Mouse (Mus musculus) liver, embryonic 11.5 days (tissue): ENCODE data around the gene Ccdc102a. TPM values are rescaled to one million over a fixed set of nuclear protein-coding genes. Genes with fewer than 3 reads are reported as not detected.

Experiments
- ATAC-seq: fragments of 200-750 bp; cut with Nextera tagmentation; replicated peaks from 2 replicates; pipeline ENCODE4 v1.8.0; 2017; ENCODE audit warnings: moderate number of reproducible peaks, mild to moderate bottlenecking, moderate TSS enrichment, moderate library complexity; ENCODE audit not compliant: low FRiP score
- DNase-seq: peaks from one replicate; pipeline ENCODE4 v3.0.0-alpha.2; 2017; ENCODE audit warnings: low spot score
- H3K27ac ChIP-seq: fragments of 300-500 bp; sonication (generic); 2 replicates; pipeline ENCODE4 v1.5.1; 2014; ENCODE audit warnings: mild to moderate bottlenecking, low read depth, low read length, control low read depth
- H3K27me3 ChIP-seq: fragments of 300-500 bp; sonication (generic); replicated peaks from 2 replicates; pipeline ENCODE4 v1.6.1; 2014; ENCODE audit warnings: low read length, mixed read lengths; ENCODE audit not compliant: control insufficient read depth, insufficient read depth
- H3K36me3 ChIP-seq: fragments of 300-500 bp; sonication (generic); 2 replicates; pipeline ENCODE4 v1.6.1; 2014; ENCODE audit warnings: mild to moderate bottlenecking, low read length, moderate library complexity, mixed read lengths; ENCODE audit not compliant: control insufficient read depth, insufficient read depth
- H3K4me1 ChIP-seq: fragments of 300-500 bp; sonication (generic); replicated peaks from 2 replicates; pipeline ENCODE4 v1.6.1; 2014; ENCODE audit warnings: low read length, mixed read lengths; ENCODE audit not compliant: control insufficient read depth, insufficient read depth
- H3K4me2 ChIP-seq: fragments of 300-500 bp; sonication (generic); 2 replicates; pipeline ENCODE4 v1.6.1; 2014; ENCODE audit warnings: mild to moderate bottlenecking, control low read depth, moderate library complexity
- H3K4me3 ChIP-seq: fragments of 300-500 bp; sonication (generic); 2 replicates; pipeline ENCODE4 v1.5.1; 2014; ENCODE audit warnings: low read depth, low read length, control low read depth
- H3K9ac ChIP-seq: fragments of 300-500 bp; sonication (generic); 2 replicates; pipeline ENCODE4 v1.6.1; 2014; ENCODE audit warnings: low read depth, low read length, control low read depth
- H3K9me3 ChIP-seq: fragments of 300-500 bp; sonication (generic); 2 replicates; pipeline ENCODE4 v1.6.1; 2016; ENCODE audit warnings: low read length, inconsistent platforms, mixed read lengths; ENCODE audit not compliant: control insufficient read depth
- WGBS: fragments of 180-500 bp; shearing (Covaris S2); extraction: QIAGEN DNeasy Blood & Tissue Kit; methylation state at CpG from one replicate; pipeline ENCODE4 v1.1.7; 2014; 5-methylcytosine and 5-hydroxymethylcytosine counted together
- polyA plus RNA-seq: library from polyadenylated mRNA; unstranded; fragments of >200 nt; fragmentation: Nextera tagmentation; extraction: Ambion mirVana; gene quantifications from 2 replicates; pipeline ENCODE4 v1.2.1, GENCODE M21; 2014

Ccdc102a gene
- 16.4 and 17.6 TPM in 2 replicates for polyA plus RNA-seq

GRCm38 (mm10) chr8:94917851-94918495 is at the start of gene Ccdc102a:
TSS of gene Ccdc102a (minus strand) at chr8:94918098.
- Histone ChIP-seq H3K4me2 (peak within 1 kb of the TSS; percentile 97), H3K4me1 (peaks cover 55% of the 10 kb centered on the region), H3K4me3 (peak within 1 kb of the TSS; percentile 76), H3K27ac (peak within 1 kb of the TSS; percentile 52), H3K9me3 (no peaks in the 10 kb centered on the region), H3K27me3 (peaks cover 9% of the 10 kb centered on the region), H3K9ac (peak within 1 kb of the TSS; percentile 73), H3K36me3 (no peaks in the 10 kb centered on the region)
- ATAC-seq, result peak; percentile 39
- no peak for DNase-seq
- 2% methylated on average over 47 of the region's 51 CpGs for WGBS

GRCm38 (mm10) chr8:94967554-94967953 is 49.7 kb upstream of the Ccdc102a start:
- Histone ChIP-seq H3K9me3 (no peaks in the 10 kb centered on the region), H3K4me2 (no peak overlapping the region), H3K27ac (peak overlapping the region; percentile 61), H3K9ac (no peak overlapping the region), H3K4me1 (peaks cover 36% of the 10 kb centered on the region), H3K36me3 (no peaks in the 10 kb centered on the region), H3K4me3 (no peak overlapping the region), H3K27me3 (no peaks in the 10 kb centered on the region)
- WGBS, result 55% methylated on average over 3 of the region's 3 CpGs
- no peak for DNase-seq
- ATAC-seq, result 0 out of 2 replicates have a peak, but pooled peaks have one; percentile 13

GRCm38 (mm10) chr8:94967071-94967470 is 49.2 kb upstream of the Ccdc102a start:
- peak overlapping the region; percentile 61 for H3K27ac ChIP-seq
- WGBS, result 39% methylated on average over 4 of the region's 4 CpGs
- no peak for ATAC-seq
- no peak for DNase-seq
- H3K9me3 ChIP-seq, result no peaks in the 10 kb centered on the region
- no peaks in the 10 kb centered on the region for H3K36me3 ChIP-seq
- H3K4me1 ChIP-seq, result peaks cover 41% of the 10 kb centered on the region
- no peak overlapping the region for H3K4me2 ChIP-seq
- H3K9ac ChIP-seq, result peak overlapping the region; percentile 23; the same call in 1 of the 2 replicates
- H3K27me3 ChIP-seq, result no peaks in the 10 kb centered on the region
- H3K4me3 ChIP-seq, result no peak overlapping the region

GRCm38 (mm10) chr8:94966578-94966977 is 48.7 kb upstream of the Ccdc102a start:
- H3K9ac ChIP-seq, result peak overlapping the region; percentile 23; the same call in 1 of the 2 replicates
- H3K27me3 ChIP-seq, result no peaks in the 10 kb centered on the region
- H3K27ac ChIP-seq, result peak overlapping the region; percentile 97
- no peak overlapping the region for H3K4me2 ChIP-seq
- H3K4me1 ChIP-seq, result peaks cover 41% of the 10 kb centered on the region
- WGBS, result 13% methylated on average over 7 of the region's 7 CpGs
- 0 out of 2 replicates have a peak, but pooled peaks have one; percentile 13 for ATAC-seq
- no peaks in the 10 kb centered on the region for H3K36me3 ChIP-seq
- H3K4me3 ChIP-seq, result no peak overlapping the region
- DNase-seq, result no peak
- H3K9me3 ChIP-seq, result no peaks in the 10 kb centered on the region

GRCm38 (mm10) chr8:94964828-94965227 is 46.9 kb upstream of the Ccdc102a start:
- peak; percentile 70 for DNase-seq
- peaks cover 37% of the 10 kb centered on the region for H3K4me1 ChIP-seq
- no peak overlapping the region for H3K4me3 ChIP-seq

DNA sequence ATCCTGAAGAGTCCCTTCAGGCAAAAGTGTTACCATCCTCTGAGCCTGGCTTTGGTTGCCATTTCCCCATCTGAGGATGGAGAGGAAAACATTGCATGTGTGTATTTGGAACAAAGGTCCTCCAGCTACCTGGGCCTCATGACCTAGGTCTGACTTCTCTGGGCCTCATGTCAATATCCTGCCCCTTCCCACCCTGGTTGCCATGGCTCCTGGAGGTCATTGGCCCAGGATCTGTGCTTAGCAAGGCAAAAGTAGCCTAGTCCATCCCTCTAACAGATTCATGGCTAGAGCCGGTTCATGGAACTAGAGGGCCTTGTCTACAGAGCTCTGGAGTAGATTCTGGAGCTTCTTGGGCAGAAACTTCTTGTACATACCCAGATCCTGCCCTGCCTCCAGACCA is 44.3 kb upstream of the Ccdc102a start:
- peak overlapping the region; percentile 97; the same call in 1 of the 2 replicates for H3K27ac ChIP-seq

More at GRCm38 (mm10) chr8:94964828-94965227, 46.9 kb upstream of the Ccdc102a start:
- H3K9me3 ChIP-seq, result no peaks in the 10 kb centered on the region
- peak overlapping the region; percentile 51 for H3K9ac ChIP-seq
- ATAC-seq, result peak; percentile 95
- H3K4me2 ChIP-seq, result peak overlapping the region; percentile 44
- no peaks in the 10 kb centered on the region for H3K36me3 ChIP-seq
- peak overlapping the region; percentile 97 for H3K27ac ChIP-seq
- no peaks in the 10 kb centered on the region for H3K27me3 ChIP-seq
- WGBS, result 10% methylated on average over 10 of the region's 10 CpGs

DNA sequence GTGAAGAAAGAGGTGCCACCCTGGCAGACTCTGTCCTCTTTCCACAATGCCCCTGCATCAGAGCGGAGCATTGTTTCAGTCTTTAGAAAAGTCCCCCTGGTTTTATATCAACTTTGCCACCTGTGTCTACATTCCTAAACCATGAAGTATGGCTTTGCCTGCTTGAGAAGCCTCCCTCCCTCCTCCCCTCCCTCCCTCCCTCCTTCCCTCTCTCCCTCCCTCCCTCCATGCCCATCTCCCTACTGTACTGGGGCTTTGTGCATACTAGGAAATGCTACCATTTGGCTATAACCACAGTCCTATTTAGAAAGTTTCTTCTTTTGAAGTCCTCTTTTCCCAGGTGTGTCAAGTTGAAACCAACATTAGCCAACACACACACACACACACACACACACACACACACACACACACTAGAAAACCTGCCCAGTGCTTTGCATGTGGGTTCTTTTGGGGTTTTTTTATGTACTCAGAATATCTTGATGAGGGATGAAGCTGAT is 38.2 kb upstream of the Ccdc102a start:
- peaks cover 19% of the 10 kb centered on the region for H3K4me1 ChIP-seq
- DNase-seq (no peak), ATAC-seq (peak; percentile 28; the same call in 1 of the 2 replicates)
- no peak overlapping the region for H3K9ac ChIP-seq
- no peaks in the 10 kb centered on the region for H3K9me3 ChIP-seq
- no peak overlapping the region for H3K4me2 ChIP-seq
- no peaks in the 10 kb centered on the region for H3K36me3 ChIP-seq
- H3K4me3 ChIP-seq, result no peak overlapping the region
- peak overlapping the region; percentile 78 for H3K27ac ChIP-seq
- WGBS, result 86% methylated on average over 1 of the region's 1 CpGs
- no peaks in the 10 kb centered on the region for H3K27me3 ChIP-seq

More for the DNA sequence above, 44.3 kb upstream of the Ccdc102a start:
- Histone ChIP-seq H3K27me3 (no peaks in the 10 kb centered on the region), H3K4me2 (no peak overlapping the region), H3K36me3 (no peaks in the 10 kb centered on the region), H3K4me3 (no peak overlapping the region), H3K4me1 (peaks cover 31% of the 10 kb centered on the region), H3K9ac (no peak overlapping the region), H3K9me3 (no peaks in the 10 kb centered on the region)
- ATAC-seq (no peak), DNase-seq (no peak)
- WGBS, result 76% methylated on average over 1 of the region's 1 CpGs

- peaks cover 19% of the 10 kb centered on the region for H3K4me1 ChIP-seq
Measured at GRCm38 (mm10) chr8:94954921-94955758, 37.2 kb upstream of the Ccdc102a start.

More at GRCm38 (mm10) chr8:94954921-94955758, 37.2 kb upstream of the Ccdc102a start:
- Histone ChIP-seq H3K36me3 (no peaks in the 10 kb centered on the region), H3K4me2 (peak overlapping the region; percentile 51), H3K4me3 (no peak overlapping the region), H3K9me3 (no peaks in the 10 kb centered on the region), H3K27ac (peak overlapping the region; percentile 78), H3K27me3 (no peaks in the 10 kb centered on the region), H3K9ac (peak overlapping the region; percentile 64)
- 11% methylated on average over 9 of the region's 9 CpGs for WGBS
- DNase-seq, result no peak
- ATAC-seq, result peak; percentile 80
